Mouse (Mus musculus) Patski (cell line): ENCODE measurements at regions not wholly inside any gene's neighbourhood (a gene's known extent, or its start where the extent isn't known, plus 50 kb on each side); places are given as distances from the start of the nearest gene placed in this dataset.
A peak's percentile ranks its signal among the peaks of the same experiment; 100 is the strongest.

Source experiments
- ATAC-seq: fragments of 100-300 bp; one replicate; pipeline ENCODE4 v1.8.0; 2021
- CTCF ChIA-PET: fragments of 350-600 bp; sonication (Branson Sonifier 250); formaldehyde crosslinking; loops from one replicate; lab custom pipeline; 2022; ENCODE audit warnings: inconsistent platforms; lab: Charles Lee
- POLR2A ChIA-PET: fragments of 350-600 bp; sonication (Branson Sonifier 250); formaldehyde crosslinking; loops from one replicate; lab custom pipeline; 2022; ENCODE audit warnings: antibody characterized with exemption, inconsistent platforms; lab: Charles Lee
- DNase-seq: peaks from one replicate; pipeline ENCODE4 v3.0.0-alpha.2; 2011; ENCODE audit warnings: low read depth, low spot score
- H3K27me3 ChIP-seq: fragments of 371-371 bp; one replicate; pipeline ENCODE4 v1.5.1; 2021
- CTCF ChIP-seq: fragments of 100-300 bp; IDR thresholded peaks from one replicate; pipeline ENCODE4 v1.5.1; 2021
- in situ Hi-C: fragments of 300-500 bp; cut with MboI; formaldehyde crosslinking; loops from 3 replicates; pipeline ENCODE4 v1.11.1; 2018; ENCODE audit warnings: low pct_unique_long_range_greater_than_20kb, mixed read lengths

GRCm38 (mm10) chr7:90042364-90042763 is 61.6 kb upstream of the Eed start:
- POLR2A ChIA-PET: interaction anchor here (1.2 kb wide), 1 partner anchor 21 kb away, joined by 3 read pairs; no protein-coding TSS in a partner anchor
- CTCF ChIA-PET: no interaction called here

GRCm38 (mm10) chr7:90043526-90043925 is 62.7 kb upstream of the Eed start:
- in situ Hi-C loops: no loop called here
- no peaks in the 10 kb centered on the region for H3K27me3 ChIP-seq
- ATAC-seq (no peak), DNase-seq (no peak)
- ChIA-PET POLR2A (interaction anchor here (0.7 to 1.0 kb wide), 2 partner anchors 13 to 49 kb away, joined by 3 read pairs; no protein-coding TSS in a partner anchor), CTCF (no interaction called here)
- TF ChIP-seq CTCF: no peak

More at GRCm38 (mm10) chr7:90042364-90042763, 61.6 kb upstream of the Eed start:
- no peaks in the 10 kb centered on the region for H3K27me3 ChIP-seq
- no peak for TF ChIP-seq CTCF
- in situ Hi-C loops: no loop called here
- DNase-seq: no peak
- no peak for ATAC-seq

GRCm38 (mm10) chr7:90044100-90044698 is 63.4 kb upstream of the Eed start:
- DNase-seq (no peak), ATAC-seq (no peak)
- in situ Hi-C loops: no loop called here
- no peak for TF ChIP-seq CTCF
- ChIA-PET POLR2A (interaction anchor here (1.0 to 1.5 kb wide), 2 partner anchors 15 to 49 kb away, joined by 3 to 4 read pairs; no protein-coding TSS in a partner anchor), CTCF (interaction anchor here (0.9 kb wide), 1 partner anchor 19 kb away, joined by 3 read pairs; no protein-coding TSS in a partner anchor)
- H3K27me3 ChIP-seq: no peaks in the 10 kb centered on the region

- TF ChIP-seq CTCF: no peak
- ChIA-PET CTCF (interaction anchor here (0.9 to 2.0 kb wide), 2 partner anchors 10 to 18 kb away, joined by 3 to 5 read pairs; no protein-coding TSS in a partner anchor), POLR2A (interaction anchor here (1.5 kb wide), 1 partner anchor 14 kb away, joined by 4 read pairs; no protein-coding TSS in a partner anchor)
- DNase-seq (no peak), ATAC-seq (no peak)
- no peaks in the 10 kb centered on the region for H3K27me3 ChIP-seq
- in situ Hi-C loops: no loop called here
These were observed 64.5 kb upstream of the Eed start for GRCm38 (mm10) chr7:90045208-90045800.

GRCm38 (mm10) chr7:90046228-90046627 is 65.4 kb upstream of the Eed start:
- CTCF ChIA-PET: interaction anchor here (1.2 to 2.0 kb wide), 3 partner anchors 9 to 14 kb away, joined by 3 to 5 read pairs (median 3); no protein-coding TSS in a partner anchor
- no peaks in the 10 kb centered on the region for H3K27me3 ChIP-seq
- DNase-seq (no peak), ATAC-seq (no peak)
- no peak for TF ChIP-seq CTCF
- POLR2A ChIA-PET: no interaction called here
- in situ Hi-C loops: no loop called here

GRCm38 (mm10) chr7:90046862-90047261 is 66.1 kb upstream of the Eed start:
- POLR2A ChIA-PET: interaction anchor here (0.7 kb wide), 1 partner anchor 85 kb away, joined by 4 read pairs; no protein-coding TSS in a partner anchor

GRCm38 (mm10) chr7:90048401-90049307 is 67.9 kb upstream of the Eed start:
- CTCF ChIA-PET: interaction anchor here (0.7 kb wide), 1 partner anchor 42 kb away, joined by 3 read pairs; no protein-coding TSS in a partner anchor
- POLR2A ChIA-PET: no interaction called here
- no peaks in the 10 kb centered on the region for H3K27me3 ChIP-seq
- in situ Hi-C loops: no loop called here
- no peak for ATAC-seq
- no peak for TF ChIP-seq CTCF
- DNase-seq: no peak

More at GRCm38 (mm10) chr7:90046862-90047261, 66.1 kb upstream of the Eed start:
- no peaks in the 10 kb centered on the region for H3K27me3 ChIP-seq
- no peak for TF ChIP-seq CTCF
- ATAC-seq (no peak), DNase-seq (no peak)
- in situ Hi-C loops: no loop called here
- CTCF ChIA-PET: interaction anchor here (1.2 to 2.0 kb wide), 4 partner anchors 8 to 49 kb away, joined by 3 to 5 read pairs (median 3); no protein-coding TSS in a partner anchor

- POLR2A ChIA-PET: no interaction called here
- H3K27me3 ChIP-seq: no peaks in the 10 kb centered on the region
- CTCF ChIA-PET: no interaction called here
- in situ Hi-C loops: no loop called here
- DNase-seq (no peak), ATAC-seq (peak; percentile 44)
- TF ChIP-seq CTCF: no peak
These were observed 69.1 kb upstream of the Eed start for GRCm38 (mm10) chr7:90049831-90050237.

GRCm38 (mm10) chr7:90054795-90055511 is 74.2 kb upstream of the Eed start:
- no peak for ATAC-seq
- TF ChIP-seq CTCF: no peak
- no peak for DNase-seq
- CTCF ChIA-PET: interaction anchor here (1.5 kb wide), 1 partner anchor 9 kb away, joined by 5 read pairs; no protein-coding TSS in a partner anchor
- no peaks in the 10 kb centered on the region for H3K27me3 ChIP-seq
- POLR2A ChIA-PET: no interaction called here
- in situ Hi-C loops: no loop called here
